Comparison of ENCODE assay signal across 8 mouse cellular contexts in genomic region chr10:13963908-13964500, GRCm38 (mm10). TPM values are rescaled to one million over a fixed set of nuclear protein-coding genes. Genes with fewer than 3 reads are reported as not detected.
DNase-seq lines count a peak whose midpoint lies in the region; ATAC-seq and TF ChIP-seq lines count a peak whose summit lies in the region.

No protein-coding gene starts in this region.

- H3K4me2 ChIP-seq in limb, embryonic 14.5 days (replicated peaks; ENCODE audit: low read depth, low read length, severe bottlenecking) = peak overlapping the region; percentile 99
- H3K4me2 ChIP-seq in stomach, embryonic 16.5 days (ENCODE audit: low read depth, low read length) = peak overlapping the region; percentile 94

- no peak for ATAC-seq in limb, embryonic 14.5 days (ENCODE audit: low FRiP score, low read depth)
- no peak for ATAC-seq in stomach, embryonic 16.5 days (ENCODE audit: insufficient read depth, low FRiP score)

- H3K9ac ChIP-seq in limb, embryonic 14.5 days (ENCODE audit: low read depth, low read length, severe bottlenecking) = peak overlapping the region; percentile 85; the same call in 1 of the 2 replicates
- peak overlapping the region; percentile 92 for H3K9ac ChIP-seq in stomach, embryonic 16.5 days (ENCODE audit: low read length)

- WGBS in spleen, adult 2 months = 12% methylated on average over 8 of the region's 8 CpGs
- WGBS in limb, embryonic 14.5 days = 11% methylated on average over 8 of the region's 8 CpGs
- WGBS in stomach, embryonic 16.5 days = 18% methylated on average over 8 of the region's 8 CpGs

- DNase-seq in cerebellum, adult 9-10 months = peak; percentile 28
- no peak for DNase-seq in cerebellum, postnatal 36 days
- no peak for DNase-seq in spleen, adult 2 months (ENCODE audit: low read depth in 1 of 2, low spot score in 2 of 2)
- DNase-seq in spleen, postnatal 36 days (ENCODE audit: low spot score in 2 of 2) = no peak
- peak; percentile 25 for DNase-seq in limb, embryonic 14.5 days (ENCODE audit: low spot score)
- DNase-seq in gastrocnemius, postnatal 10 days = no peak
- no peak for DNase-seq in embryo, embryonic 10.5 days (ENCODE audit: low spot score)

- no peaks in the 10 kb centered on the region for H3K4me1 ChIP-seq in spleen, adult 2 months (ENCODE audit: control insufficient read depth, insufficient read depth, insufficient read length)
- 0 out of 2 replicates have a peak, but pooled peaks cover 10% of the 10 kb centered on the region for H3K4me1 ChIP-seq in limb, embryonic 14.5 days (ENCODE audit: control insufficient read depth, insufficient read depth, low read length)
- H3K4me1 ChIP-seq in stomach, embryonic 16.5 days (ENCODE audit: control insufficient read depth, insufficient read depth, low read length) = 0 out of 2 replicates have a peak, but pooled peaks cover 2% of the 10 kb centered on the region

- no peak for TF ChIP-seq CTCF in spleen, adult 2 months (IDR thresholded peaks at IDR 0.05; ENCODE audit: extremely low read depth, insufficient read depth, insufficient read length, insufficient replicate concordance)

- H3K4me3 ChIP-seq in spleen, adult 2 months (ENCODE audit: extremely low read depth, insufficient read depth, insufficient read length) = peak overlapping the region; percentile 97
- peak overlapping the region; percentile 64 for H3K4me3 ChIP-seq in limb, embryonic 14.5 days (replicated peaks; ENCODE audit: low read length)
- peak overlapping the region; percentile 89 for H3K4me3 ChIP-seq in stomach, embryonic 16.5 days (replicated peaks; ENCODE audit: low read length)

- no peaks in the 10 kb centered on the region for H3K36me3 ChIP-seq in spleen, adult 2 months (ENCODE audit: control insufficient read depth, insufficient read depth, low read length)
- H3K36me3 ChIP-seq in limb, embryonic 14.5 days (ENCODE audit: control insufficient read depth, insufficient read depth, low read length) = no peaks in the 10 kb centered on the region
- no peaks in the 10 kb centered on the region for H3K36me3 ChIP-seq in stomach, embryonic 16.5 days (ENCODE audit: control insufficient read depth, insufficient read depth, low read length)

- H3K9me3 ChIP-seq in limb, embryonic 14.5 days (ENCODE audit: control insufficient read depth, low read length) = no peaks in the 10 kb centered on the region
- H3K9me3 ChIP-seq in stomach, embryonic 16.5 days (replicated peaks; ENCODE audit: control insufficient read depth, low read length) = no peaks in the 10 kb centered on the region

- TF ChIP-seq POLR2A in spleen, adult 2 months (IDR thresholded peaks at IDR 0.05; ENCODE audit: low read depth, low read length) = no peak
- no peak for TF ChIP-seq POLR2A in limb, embryonic 14.5 days (IDR thresholded peaks at IDR 0.05; ENCODE audit: borderline replicate concordance, extremely low read depth, insufficient read depth, insufficient read length)

- H3K27me3 ChIP-seq in spleen, adult 2 months (ENCODE audit: control insufficient read depth, insufficient read depth, low read length) = no peaks in the 10 kb centered on the region
- H3K27me3 ChIP-seq in limb, embryonic 14.5 days (ENCODE audit: control insufficient read depth, insufficient read depth, low read length) = peaks cover 14% of the 10 kb centered on the region
- no peaks in the 10 kb centered on the region for H3K27me3 ChIP-seq in stomach, embryonic 16.5 days (ENCODE audit: control insufficient read depth, insufficient read depth, low read length)

- H3K27ac ChIP-seq in spleen, adult 2 months (ENCODE audit: insufficient read depth, low read length) = peak overlapping the region; percentile 97
- H3K27ac ChIP-seq in limb, embryonic 14.5 days (replicated peaks; ENCODE audit: low read depth, low read length) = no peak overlapping the region
- H3K27ac ChIP-seq in stomach, embryonic 16.5 days (ENCODE audit: low read length) = peak overlapping the region; percentile 98; the same call in 1 of the 2 replicates

RNA-seq across cellular contexts. Expression of gene Hivep2, which starts 1.9 kb away (rescaled TPM):
- 8.7 and 10.7 TPM in 2 replicates for polyA plus RNA-seq in spleen, adult 2 months (2012; rRNA removed)
- 11.5 and 12.1 TPM in 2 replicates for polyA plus RNA-seq in limb, embryonic 14.5 days (2012; rRNA removed)
- polyA plus RNA-seq in limb, embryonic 14.5 days (2014; fragmentation: Nextera tagmentation; extraction: Ambion mirVana) = 11.7 and 12.9 TPM in 2 replicates
- polyA plus RNA-seq in stomach, embryonic 16.5 days (2015; fragmentation: Nextera tagmentation; extraction: Ambion mirVana) = 5.6 and 6.2 TPM in 2 replicates
- total RNA-seq in gastrocnemius, postnatal 10 days (2021) = 10 to 100 TPM; 53.4 to 64.4 TPM

Comparison
In these comparisons a context has a peak if more than half of its experiments do, and no peak if none do; other contexts are left out.
1. DNase-seq: peak in cerebellum, adult 9-10 months (single experiment) and limb, embryonic 14.5 days (single experiment); none in cerebellum, postnatal 36 days (0 of 2), spleen, adult 2 months (0 of 2), spleen, postnatal 36 days (0 of 2), gastrocnemius, postnatal 10 days (single experiment) and embryo, embryonic 10.5 days (single experiment).
2. Peak in every context shown above with its lines, with median percentiles within 50 percentile points of each other: H3K4me3 ChIP-seq.